In genomic region chr4:126428682-126429346, GRCm38 (mm10) we compare ENCODE assay signal across 8 mouse cellular contexts. TPM values are rescaled to one million over a fixed set of nuclear protein-coding genes. Genes with fewer than 3 reads are reported as not detected.
A peak's percentile ranks its signal among the peaks of the same experiment; 100 is the strongest.
DNase-seq lines count a peak whose midpoint lies in the region; ATAC-seq and TF ChIP-seq lines count a peak whose summit lies in the region.

No protein-coding gene starts in this region.

- H3K27ac ChIP-seq in heart, postnatal 0 days (ENCODE audit: low read depth): peak overlapping the region; percentile 87

- peak overlapping the region; percentile 98 for H3K4me2 ChIP-seq in heart, postnatal 0 days (ENCODE audit: low read depth, low read length)

- peak; percentile 34 for ATAC-seq in common myeloid progenitor, adult 5-6 weeks (replicated peaks; ENCODE audit: low read depth, poor library complexity, severe bottlenecking)
- peak; percentile 27 for ATAC-seq in heart, postnatal 0 days (ENCODE audit: insufficient read depth, low read depth)
- peak; percentile 47 for ATAC-seq in megakaryocyte, adult 5-6 weeks (ENCODE audit: poor library complexity, severe bottlenecking)

- 2% methylated on average over 24 of the region's 24 CpGs for WGBS in lung, adult 2 months
- WGBS in heart, postnatal 0 days: 3% methylated on average over 23 of the region's 24 CpGs

- peak overlapping the region; percentile 92 for H3K9ac ChIP-seq in heart, postnatal 0 days (replicated peaks; ENCODE audit: low read depth, low read length)

- H3K9me3 ChIP-seq in heart, postnatal 0 days (replicated peaks; ENCODE audit: control insufficient read depth, low read length): no peaks in the 10 kb centered on the region

- no peak for DNase-seq in lung, adult 2 months
- DNase-seq in lung, postnatal 14 days: no peak
- peak; percentile 9 for DNase-seq in heart, postnatal 0 days (ENCODE audit: low spot score)
- DNase-seq in gastrocnemius, postnatal 25 days: no peak
- no peak for DNase-seq in urinary bladder, postnatal 4 days (ENCODE audit: low spot score in 2 of 2)
- no peak for DNase-seq in spleen, postnatal 10 days (ENCODE audit: low spot score in 2 of 2)

- TF ChIP-seq POLR2A in lung, adult 2 months (IDR thresholded peaks at IDR 0.05; ENCODE audit: borderline replicate concordance, extremely low read depth, low read depth, low read length): no peak

- no peak for TF ChIP-seq CTCF in lung, adult 2 months (IDR thresholded peaks at IDR 0.05; ENCODE audit: insufficient read depth, low read length)
- TF ChIP-seq CTCF in heart, postnatal 0 days (IDR thresholded peaks at IDR 0.05; ENCODE audit: low read depth): no peak

- peak overlapping the region; percentile 86 for H3K4me3 ChIP-seq in lung, adult 2 months (replicated peaks; ENCODE audit: extremely low read depth, low read depth, low read length)
- H3K4me3 ChIP-seq in heart, postnatal 0 days (ENCODE audit: low read depth, low read length): peak overlapping the region; percentile 98

- H3K27me3 ChIP-seq in heart, postnatal 0 days (ENCODE audit: control insufficient read depth, insufficient read depth, low read length): no peaks in the 10 kb centered on the region

- H3K4me1 ChIP-seq in lung, adult 2 months (ENCODE audit: control insufficient read depth, insufficient read depth, low read length): no peaks in the 10 kb centered on the region
- H3K4me1 ChIP-seq in heart, postnatal 0 days (ENCODE audit: control insufficient read depth, insufficient read depth): no peaks in the 10 kb centered on the region

- H3K36me3 ChIP-seq in heart, postnatal 0 days (replicated peaks; ENCODE audit: control insufficient read depth, insufficient read depth, low read length): no peaks in the 10 kb centered on the region

- no peak for TF ChIP-seq EP300 in heart, postnatal 0 days (IDR thresholded peaks at IDR 0.05; ENCODE audit: low read depth)

RNA-seq across cellular contexts. Expression of gene Ago3, which starts 0.5 kb away (rescaled TPM):
- polyA plus RNA-seq in lung, adult 2 months (2012; rRNA removed): 17.6 and 23.4 TPM in 2 replicates
- 8.7 and 12.8 TPM in 2 replicates for total RNA-seq in common myeloid progenitor, adult 5-6 weeks (2017)
- total RNA-seq in heart, postnatal 0 days (2014; rRNA removed; ENCODE audit: low replicate concordance): 3.3 and 35.2 TPM in 2 replicates
- 7.3 and 8.3 TPM in 2 replicates for polyA plus RNA-seq in heart, postnatal 0 days (2015; fragmentation: Nextera tagmentation; extraction: Ambion mirVana)
- 10.0 and 11.2 TPM in 2 replicates for total RNA-seq in megakaryocyte, adult 5-6 weeks (2015)
- total RNA-seq in megakaryocyte, adult 5-6 weeks (2017): 6.1 and 8.4 TPM in 2 replicates
- 10 to 100 TPM; 10.5 TPM for total RNA-seq in gastrocnemius, postnatal 25 days (2021)

RNA-seq across cellular contexts. Expression of gene Ago1, which starts 39.6 kb away (rescaled TPM):
- polyA plus RNA-seq in lung, adult 2 months (2012; rRNA removed): 28.5 and 35.0 TPM in 2 replicates
- total RNA-seq in common myeloid progenitor, adult 5-6 weeks (2017): 30.8 and 37.4 TPM in 2 replicates
- total RNA-seq in heart, postnatal 0 days (2014; rRNA removed; ENCODE audit: low replicate concordance): 9.9 and 22.3 TPM in 2 replicates
- 1.4 and 1.6 TPM in 2 replicates for polyA plus RNA-seq in heart, postnatal 0 days (2015; fragmentation: Nextera tagmentation; extraction: Ambion mirVana)
- 7.7 and 9.4 TPM in 2 replicates for total RNA-seq in megakaryocyte, adult 5-6 weeks (2015)
- 10.7 and 11.4 TPM in 2 replicates for total RNA-seq in megakaryocyte, adult 5-6 weeks (2017)
- 1 to 10 TPM; 5.6 to 6.8 TPM for total RNA-seq in gastrocnemius, postnatal 25 days (2021)
